Mouse (Mus musculus) kidney, postnatal 25 days (tissue): ENCODE data around the gene Gm47955.
A peak's percentile ranks its signal among the peaks of the same experiment; 100 is the strongest.
"Not testable (repeated sequence)": the region's sequence is repeated elsewhere in the genome, so short reads cannot be mapped to it uniquely, and the experiment has no call there.

ENCODE experiments used
- DNase-seq, 2 experiments: peaks; one replicate each; pipeline ENCODE4 v3.0.0; 2021; ENCODE audit warnings: mixed read lengths in 2 of 2

Gm47955 gene

GRCm38 (mm10) chr1:82959870-82960385 lies at the start of gene Gm47955:
Gene Gm47955, plus strand, starts transcription at chr1:82960286.
- DNase-seq, result no peak

GRCm38 (mm10) chr1:82913025-82913424 lies 47.1 kb upstream of the Gm47955 start, which contains the start of gene A030005L19Rik:
Gene A030005L19Rik, plus strand, starts transcription at chr1:82913325.
- DNase-seq, result no peak

GRCm38 (mm10) chr1:82913434-82913833 lies 46.7 kb upstream of the Gm47955 start:
- DNase-seq, result not testable (repeated sequence)

GRCm38 (mm10) chr1:82924650-82925049 lies 35.4 kb upstream of the Gm47955 start, which contains the start of gene A030014E15Rik:
Gene A030014E15Rik, plus strand, starts transcription at chr1:82924917.
- DNase-seq, result no peak

GRCm38 (mm10) chr1:82930558-82930957 lies 29.5 kb upstream of the Gm47955 start:
- DNase-seq, result not testable (repeated sequence)

GRCm38 (mm10) chr1:82931326-82931725 lies 28.8 kb upstream of the Gm47955 start, which contains the start of gene Gm6217:
Gene Gm6217, minus strand, starts transcription at chr1:82931399.
- not testable (repeated sequence) for DNase-seq

GRCm38 (mm10) chr1:82938666-82939065 lies 21.4 kb upstream of the Gm47955 start:
- peak; percentile 10 to 58 for DNase-seq

GRCm38 (mm10) chr1:82942505-82942904 lies 17.6 kb upstream of the Gm47955 start:
- DNase-seq, result not testable (repeated sequence)

GRCm38 (mm10) chr1:82943295-82943694 lies 16.8 kb upstream of the Gm47955 start, which contains the start of gene A030003K21Rik:
Gene A030003K21Rik, minus strand, starts transcription at chr1:82943388.
- DNase-seq, result not testable (repeated sequence)

GRCm38 (mm10) chr1:82946029-82946428 lies 14.1 kb upstream of the Gm47955 start:
- not testable (repeated sequence) for DNase-seq

- DNase-seq, result no peak
These were observed 11.5 kb upstream of the Gm47955 start for GRCm38 (mm10) chr1:82948601-82949000.

- DNase-seq, result not testable (repeated sequence)
These were observed 4.2 kb upstream of the Gm47955 start, which contains the start of gene Gm7544 for GRCm38 (mm10) chr1:82955913-82956312. Gene Gm7544, minus strand, starts transcription at chr1:82956013.

GRCm38 (mm10) chr1:82966413-82966812 lies 6.3 kb downstream of the Gm47955 start:
- no peak for DNase-seq

- peak; percentile 33 to 57 for DNase-seq
These were observed 12.0 kb downstream of the Gm47955 start for GRCm38 (mm10) chr1:82972046-82972445.

- DNase-seq, result peak in 1 of 2 experiments; percentile 24
These were observed 13.2 kb downstream of the Gm47955 start for GRCm38 (mm10) chr1:82973244-82973643.

- no peak for DNase-seq
These were observed 13.8 kb downstream of the Gm47955 start for GRCm38 (mm10) chr1:82973901-82974300.

GRCm38 (mm10) chr1:82974342-82974741 lies 14.3 kb downstream of the Gm47955 start:
- DNase-seq, result no peak

GRCm38 (mm10) chr1:82975750-82976149 lies 15.7 kb downstream of the Gm47955 start:
- peak; percentile 18 to 46 for DNase-seq

- no peak for DNase-seq
These were observed 17.8 kb downstream of the Gm47955 start for GRCm38 (mm10) chr1:82977840-82978239.

GRCm38 (mm10) chr1:82986738-82987137 lies 26.7 kb downstream of the Gm47955 start:
- DNase-seq, result no peak

GRCm38 (mm10) chr1:82987530-82988198 lies 27.6 kb downstream of the Gm47955 start:
- DNase-seq, result peak in 1 of 2 experiments; percentile 82

- DNase-seq, result peak; percentile 24 to 45
These were observed 31.0 kb downstream of the Gm47955 start for GRCm38 (mm10) chr1:82991062-82991461.

GRCm38 (mm10) chr1:82991596-82991995 lies 31.5 kb downstream of the Gm47955 start:
- no peak for DNase-seq

GRCm38 (mm10) chr1:82992093-82992492 lies 32.0 kb downstream of the Gm47955 start:
- peak; percentile 66 to 86 for DNase-seq
